Mouse (Mus musculus) cerebellum, adult 11 months (tissue): Measurements from ENCODE around the gene Ammecr1.
A peak's percentile ranks its signal among the peaks of the same experiment; 100 is the strongest.

Experiments used
- DNase-seq: peaks from one replicate; pipeline ENCODE4 v3.0.0; 2022

Gene Ammecr1

GRCm38 (mm10) chrX:142914208-142914607, 52.3 kb downstream of the Ammecr1 start:
- DNase-seq = no peak

GRCm38 (mm10) chrX:142903854-142904253, 62.7 kb downstream of the Ammecr1 start:
- no peak for DNase-seq

DNA sequence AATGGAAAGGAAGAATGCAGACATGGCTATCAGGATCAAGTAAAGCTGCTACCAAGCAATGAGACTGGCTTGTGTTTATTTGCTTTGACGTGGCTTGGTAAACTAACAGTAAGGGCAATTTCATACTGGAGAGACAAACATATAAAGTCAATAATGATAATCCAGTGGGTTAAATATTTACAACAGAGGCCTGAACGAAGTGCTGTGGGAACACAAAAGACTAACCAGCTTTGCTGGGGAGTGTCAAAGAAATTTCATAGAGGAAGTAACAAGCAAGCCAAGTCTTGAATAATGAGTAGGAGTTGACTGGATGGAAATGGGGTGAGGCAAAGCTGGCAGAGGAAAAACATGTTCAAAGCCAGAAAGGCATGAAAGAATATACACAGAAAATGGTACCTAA, 63.9 kb downstream of the Ammecr1 start:
- DNase-seq = no peak

- DNase-seq = no peak
These were observed 64.6 kb downstream of the Ammecr1 start for GRCm38 (mm10) chrX:142901915-142902314.

DNA sequence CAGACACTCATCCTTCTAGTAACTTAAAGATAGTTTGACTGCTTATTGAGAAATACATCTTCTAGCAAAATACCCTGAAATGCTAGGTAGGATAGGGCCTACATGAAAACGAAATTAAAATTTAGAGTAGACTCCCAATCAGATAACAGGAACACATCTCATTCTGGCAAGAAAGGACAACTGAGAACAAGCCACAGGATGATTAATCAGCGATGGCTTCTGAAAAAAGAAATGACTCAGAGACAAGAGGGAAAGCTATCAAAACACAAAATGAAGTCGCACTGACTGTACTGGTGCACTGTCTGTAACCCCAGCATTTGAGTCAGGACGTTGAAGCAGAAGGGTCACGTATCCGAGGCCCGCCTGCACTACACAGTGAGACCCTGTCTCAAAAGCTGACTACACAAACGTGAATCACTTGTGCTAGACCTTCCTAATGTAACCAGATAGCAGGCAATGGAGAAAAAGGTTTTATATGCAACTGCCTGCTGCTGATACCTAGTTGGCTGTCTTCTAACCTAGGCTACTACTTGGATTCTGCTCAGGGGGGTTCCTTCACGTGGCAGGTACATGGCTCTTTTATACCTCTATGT, 68.1 kb downstream of the Ammecr1 start:
- DNase-seq = no peak

DNA sequence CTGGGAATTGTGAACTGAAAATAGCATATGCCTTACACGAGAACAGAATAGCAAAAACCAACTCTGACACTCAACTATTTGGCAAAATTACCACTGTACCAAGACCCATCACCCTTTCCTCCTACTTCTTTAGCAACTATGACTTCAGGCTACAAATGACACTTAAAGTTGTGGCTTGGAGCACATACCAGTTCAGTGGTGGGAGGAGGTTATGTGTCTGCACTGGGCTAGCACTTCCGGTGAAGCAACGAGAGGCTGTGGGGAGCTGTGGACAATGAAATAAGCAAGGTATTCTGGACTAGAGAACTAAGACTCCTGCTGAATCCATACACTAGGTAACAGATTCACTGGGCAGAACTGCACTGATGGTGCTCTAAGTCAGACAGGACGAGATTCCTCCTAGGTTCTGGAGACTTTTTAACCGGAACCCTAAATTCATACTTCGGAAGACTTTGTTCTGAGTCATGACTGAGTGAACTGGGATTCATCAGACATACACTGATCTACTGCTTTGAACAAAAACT, 69.0 kb downstream of the Ammecr1 start:
- DNase-seq = no peak

DNA sequence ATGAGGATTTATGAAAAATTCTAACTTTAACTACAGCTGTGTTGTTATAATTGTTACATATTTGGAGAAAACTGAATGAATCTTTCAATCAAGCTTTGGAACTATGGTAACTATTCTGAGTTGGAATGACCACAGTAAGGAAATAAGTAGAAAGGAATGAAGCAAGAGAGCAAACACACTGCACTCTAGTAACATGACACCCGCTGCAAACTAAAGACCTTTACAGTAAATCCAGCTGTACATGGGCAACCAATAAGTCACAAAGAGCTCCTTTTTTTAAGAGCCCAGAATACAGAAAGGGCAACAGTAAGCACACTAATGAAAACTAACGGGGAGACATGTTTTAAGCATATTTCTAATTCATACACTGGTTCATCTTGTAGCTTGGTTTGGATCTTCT, 71.2 kb downstream of the Ammecr1 start:
- no peak for DNase-seq

DNA sequence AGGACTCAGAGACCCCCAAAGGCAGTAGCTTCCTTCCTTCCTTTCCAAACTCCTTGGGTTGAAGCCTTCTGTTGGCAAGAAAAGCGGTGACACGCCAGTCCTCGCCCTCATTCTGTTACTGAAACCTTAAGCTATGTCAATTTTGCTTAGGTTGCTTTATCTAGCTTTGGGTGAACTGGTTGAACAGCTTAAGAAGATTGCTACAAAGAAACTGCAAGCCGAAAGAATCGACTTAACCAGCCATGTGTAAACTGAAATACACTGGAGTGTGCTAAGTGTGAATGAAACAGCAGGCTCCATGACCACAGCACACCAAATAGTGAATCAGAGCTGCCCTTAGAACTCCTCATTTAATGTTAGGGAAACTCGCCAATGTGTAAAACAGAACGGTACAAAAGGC, 80.6 kb downstream of the Ammecr1 start:
- DNase-seq = no peak

GRCm38 (mm10) chrX:142883593-142883992, 82.9 kb downstream of the Ammecr1 start:
- no peak for DNase-seq

- no peak for DNase-seq
These were observed 84.3 kb downstream of the Ammecr1 start for GRCm38 (mm10) chrX:142882255-142882654.

DNA sequence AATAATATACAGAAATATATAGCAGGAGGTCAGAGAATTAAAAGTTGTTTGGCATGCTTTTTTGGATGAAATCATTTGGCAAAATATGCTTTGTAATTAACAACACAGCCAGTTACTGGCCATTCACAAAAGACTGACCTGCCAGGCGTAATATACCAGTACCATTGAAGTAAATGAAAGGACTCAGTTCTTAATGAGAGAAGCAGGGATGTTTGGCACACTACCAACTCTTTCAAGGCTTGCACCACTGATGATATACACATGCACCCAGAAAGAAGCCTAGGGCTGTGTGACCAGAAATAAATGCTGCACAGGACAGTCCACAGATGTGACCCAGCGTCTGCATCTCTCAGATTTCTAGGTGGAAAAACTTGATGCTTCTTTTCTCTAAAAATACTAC, 96.7 kb downstream of the Ammecr1 start:
- no peak for DNase-seq

GRCm38 (mm10) chrX:142848032-142848431, 118.5 kb downstream of the Ammecr1 start:
- DNase-seq = no peak

DNA sequence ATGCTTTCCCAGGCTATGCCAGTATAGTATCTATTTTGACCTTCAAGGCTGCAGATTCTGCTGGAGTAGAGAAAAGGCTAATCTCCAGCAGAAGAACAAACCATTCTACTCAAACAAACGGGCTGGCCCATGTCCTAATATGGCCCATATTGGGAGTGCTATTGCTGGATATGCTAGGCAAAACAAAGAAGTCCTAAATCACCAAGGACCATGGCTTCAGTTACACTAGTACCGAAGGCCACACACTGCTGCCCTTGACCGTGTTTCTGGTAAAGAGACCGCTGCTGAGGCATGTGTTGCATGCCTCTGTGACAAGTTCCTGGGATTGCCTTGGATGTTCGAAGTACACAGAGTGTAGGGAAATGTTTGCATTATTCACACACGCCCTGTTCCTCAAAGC, 120.3 kb downstream of the Ammecr1 start:
- no peak for DNase-seq

- no peak for DNase-seq
These were observed 124.6 kb downstream of the Ammecr1 start for GRCm38 (mm10) chrX:142841916-142842315.

GRCm38 (mm10) chrX:142839411-142839810, 127.1 kb downstream of the Ammecr1 start:
- no peak for DNase-seq

DNA sequence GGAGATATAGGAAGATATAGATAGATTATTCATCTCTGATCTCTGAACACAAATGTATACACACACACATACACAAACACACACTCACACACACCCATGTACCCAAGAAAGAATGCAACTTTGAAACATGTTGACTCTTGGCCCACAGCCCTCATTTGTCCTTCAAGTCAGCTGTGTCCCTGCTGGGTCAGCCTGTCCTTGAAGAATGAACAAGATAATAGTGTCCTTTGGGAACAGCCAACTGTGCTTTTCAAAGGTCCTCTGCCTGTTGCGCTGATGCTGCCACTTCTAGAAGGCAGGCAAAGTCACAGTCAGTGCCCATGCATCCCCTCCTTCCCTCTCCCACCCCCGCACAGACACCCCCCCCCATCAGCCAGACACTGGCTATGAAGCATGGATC, 127.7 kb downstream of the Ammecr1 start:
- DNase-seq = no peak

DNA sequence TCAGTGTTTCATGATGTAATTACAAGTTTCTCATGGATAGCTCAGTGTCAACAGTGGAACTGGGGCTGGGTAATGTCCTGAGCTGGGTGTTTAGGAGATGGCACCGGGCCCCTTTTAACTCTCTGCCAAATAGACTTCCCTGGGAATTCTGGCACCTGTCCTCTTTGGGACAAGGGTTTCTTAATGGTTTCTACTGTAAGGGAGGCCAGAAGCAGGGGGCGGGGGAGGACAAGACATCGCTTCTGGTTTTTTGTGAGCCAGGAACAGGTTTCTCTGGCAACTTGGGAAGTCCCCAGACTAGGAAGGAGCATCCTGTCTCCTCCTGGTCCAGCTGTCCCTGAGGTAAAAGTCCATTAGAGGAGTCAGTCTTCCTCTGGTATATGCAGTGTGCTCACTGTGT, 129.2 kb downstream of the Ammecr1 start:
- peak; percentile 24 for DNase-seq

DNA sequence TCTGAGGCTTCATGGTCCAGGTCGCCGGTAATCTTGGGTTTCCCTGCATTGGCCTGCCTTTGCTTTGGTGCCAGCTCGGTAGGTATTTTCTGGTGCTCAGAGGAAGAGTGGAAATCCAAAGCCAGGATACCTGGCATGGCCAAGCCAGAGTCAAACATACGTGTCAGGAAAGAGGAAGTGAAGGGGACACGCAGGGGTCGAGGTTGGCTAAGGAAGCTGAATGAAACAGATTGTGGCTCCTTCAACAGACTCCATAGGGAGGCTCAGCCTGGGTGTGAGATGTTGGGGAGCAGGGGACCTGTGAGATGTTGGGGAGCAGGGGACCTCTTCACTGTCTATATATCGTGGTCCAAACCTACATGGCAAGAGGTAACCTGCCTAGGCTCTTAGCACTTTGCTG, 130.1 kb downstream of the Ammecr1 start:
- no peak for DNase-seq

GRCm38 (mm10) chrX:142834807-142835206, 131.7 kb downstream of the Ammecr1 start:
- no peak for DNase-seq

GRCm38 (mm10) chrX:142833164-142833796, 133.2 kb downstream of the Ammecr1 start:
- DNase-seq = no peak

GRCm38 (mm10) chrX:142832221-142832620, 134.3 kb downstream of the Ammecr1 start:
- no peak for DNase-seq

DNA sequence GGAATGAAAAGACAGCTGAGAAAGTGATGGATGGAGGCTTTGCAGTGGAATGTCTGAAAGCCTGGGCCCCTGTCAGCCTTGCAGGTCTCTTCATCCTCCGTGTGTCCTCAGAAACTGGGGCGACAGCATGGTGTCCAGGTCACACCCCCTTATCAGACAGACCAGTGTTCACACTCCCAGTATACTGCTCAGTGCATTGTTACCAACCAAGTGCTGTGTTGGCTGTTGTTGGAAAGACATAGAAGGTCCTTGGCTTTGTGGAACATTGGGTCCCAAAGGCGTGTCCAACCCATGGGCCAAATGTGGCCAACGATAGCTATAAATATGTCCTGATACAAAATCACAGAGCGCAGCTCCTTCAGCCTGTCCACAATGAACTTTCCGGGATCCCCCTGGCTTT, 136.0 kb downstream of the Ammecr1 start:
- DNase-seq = no peak

GRCm38 (mm10) chrX:142829866-142830470, 136.6 kb downstream of the Ammecr1 start:
- DNase-seq = no peak

DNA sequence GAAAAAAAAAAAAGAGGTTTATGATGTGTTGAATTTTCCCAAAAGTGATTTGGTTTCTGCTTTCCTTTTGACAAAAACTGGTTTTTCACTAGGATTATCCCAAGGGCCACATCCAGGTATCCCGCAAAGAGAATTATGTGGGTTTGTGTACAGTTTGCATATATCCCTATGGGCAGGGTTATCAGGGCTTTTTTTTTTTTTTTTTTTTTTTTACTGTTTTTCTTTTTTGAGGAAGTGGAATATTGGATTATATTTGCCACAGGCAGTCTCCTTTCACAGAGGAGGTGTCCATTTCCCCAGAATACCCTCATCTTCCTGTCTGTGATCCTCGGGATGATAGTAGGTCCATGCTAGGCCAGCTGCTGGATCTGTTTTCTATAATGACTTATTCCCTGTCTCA, 137.3 kb downstream of the Ammecr1 start:
- no peak for DNase-seq
